8 mouse cellular contexts compared by ENCODE assay signal in the genomic region with DNA sequence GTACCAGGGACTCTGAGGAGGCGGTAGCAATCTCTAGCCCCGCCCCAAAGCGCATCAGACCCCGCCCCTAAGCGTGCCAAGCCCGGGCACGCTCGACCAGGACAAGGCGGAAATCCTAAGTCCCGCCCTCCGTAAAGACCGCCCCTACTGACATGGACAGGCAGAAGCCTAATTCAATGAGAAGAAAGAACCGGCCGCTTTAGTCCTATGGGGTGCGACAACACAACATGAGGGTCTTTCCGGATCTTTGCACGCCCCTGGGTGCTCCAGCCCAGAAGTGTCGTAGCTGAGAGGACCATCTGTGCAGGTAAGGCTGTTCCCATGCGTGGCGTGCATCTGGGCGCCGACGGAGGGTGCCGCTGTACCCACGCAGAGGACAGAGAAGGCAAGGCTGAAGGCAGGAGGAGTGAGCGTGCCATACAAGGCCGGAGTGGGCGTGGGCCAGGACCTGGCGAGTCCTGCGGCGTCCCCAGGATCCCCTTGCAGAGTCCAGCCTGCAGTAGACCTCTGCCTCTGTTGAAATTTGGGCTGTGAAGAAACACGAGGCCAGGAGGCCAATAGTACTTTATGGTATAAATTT. TPM values are rescaled to one million over a fixed set of nuclear protein-coding genes. Genes with fewer than 3 reads are reported as not detected.
A peak's percentile ranks its signal among the peaks of the same experiment; 100 is the strongest.
DNase-seq lines count a peak whose midpoint lies in the region; ATAC-seq lines count a peak whose summit lies in the region.

TSS of gene Dcaf4 (plus strand) at position 156 of the 580 bp plus-strand sequence.

- no peaks in the 10 kb centered on the region for H3K36me3 ChIP-seq in hindbrain, embryonic 11.5 days (ENCODE audit: control insufficient read depth, insufficient read depth, low read length)

- peak; percentile 98 for ATAC-seq in hindbrain, embryonic 11.5 days (ENCODE audit: low FRiP score)

- H3K27ac ChIP-seq in hindbrain, embryonic 11.5 days (ENCODE audit: low read depth, low read length): no peak within 1 kb of the TSS

- WGBS in hindbrain, embryonic 11.5 days: under 1% methylated on average over 32 of the region's 32 CpGs

- peak within 1 kb of the TSS; percentile 71 for H3K9ac ChIP-seq in hindbrain, embryonic 11.5 days (ENCODE audit: low read depth, low read length)

- H3K4me3 ChIP-seq in hindbrain, embryonic 11.5 days (ENCODE audit: low read depth, low read length): peak within 1 kb of the TSS; percentile 74

- no peaks in the 10 kb centered on the region for H3K27me3 ChIP-seq in hindbrain, embryonic 11.5 days (ENCODE audit: control insufficient read depth, insufficient read depth, low read length)

- H3K9me3 ChIP-seq in hindbrain, embryonic 11.5 days (ENCODE audit: control insufficient read depth, low read length): no peaks in the 10 kb centered on the region

- DNase-seq in MN1 (ENCODE audit: low spot score): peak; percentile 93
- DNase-seq in cerebellum, adult 9-10 months: peak; percentile 98
- peak; percentile 95 to 96 for DNase-seq in frontal cortex, adult 2 months (ENCODE audit: extremely low spot score in 1 of 2, low spot score in 1 of 2)
- DNase-seq in hindbrain, embryonic 11.5 days (ENCODE audit: low spot score): peak; percentile 95
- DNase-seq in layer of hippocampus, postnatal 10 days (ENCODE audit: low spot score in 2 of 2): peak; percentile 94 to 95
- peak; percentile 100 for DNase-seq in lung, postnatal 10 days
- peak; percentile 97 for DNase-seq in ovary, postnatal 36 days (ENCODE audit: low spot score)
- peak; percentile 98 for DNase-seq in thymus, postnatal 25 days

- H3K4me1 ChIP-seq in hindbrain, embryonic 11.5 days (replicated peaks; ENCODE audit: control insufficient read depth, insufficient read depth, low read length): no peaks in the 10 kb centered on the region

- peak within 1 kb of the TSS; percentile 62 for H3K4me2 ChIP-seq in hindbrain, embryonic 11.5 days (replicated peaks; ENCODE audit: low read depth, low read length)

RNA-seq across cellular contexts. Expression of gene Dcaf4, which starts in this region (rescaled TPM):
- 35.2 and 37.8 TPM in 2 replicates for polyA plus RNA-seq in frontal cortex, adult 2 months (2012; rRNA removed)
- polyA plus RNA-seq in hindbrain, embryonic 11.5 days (2014; fragmentation: Nextera tagmentation; extraction: Ambion mirVana): 25.0 and 26.5 TPM in 2 replicates
- 10 to 100 TPM; 28.8 to 36.3 TPM for total RNA-seq in layer of hippocampus, postnatal 10 days (2021)
